Mouse (Mus musculus) right cerebral cortex, adult 18-20 months (tissue): Measurements from ENCODE around the gene Gria1.

Experiments
- DNase-seq: peaks from one replicate; pipeline ENCODE4 v3.0.0; 2022; ENCODE audit warnings: mixed read lengths

Gene Gria1

GRCm38 (mm10) chr11:57070196-57070901, 59.2 kb downstream of the Gria1 start:
- DNase-seq: no peak

- DNase-seq: no peak
Measured at GRCm38 (mm10) chr11:57072171-57072570, 61.0 kb downstream of the Gria1 start.

GRCm38 (mm10) chr11:57079423-57079822, 68.2 kb downstream of the Gria1 start:
- no peak for DNase-seq

- no peak for DNase-seq
Measured at GRCm38 (mm10) chr11:57089527-57089926, 78.3 kb downstream of the Gria1 start.

GRCm38 (mm10) chr11:57090705-57091104, 79.5 kb downstream of the Gria1 start:
- no peak for DNase-seq

- DNase-seq: no peak
Measured at GRCm38 (mm10) chr11:57091276-57091914, 80.2 kb downstream of the Gria1 start.

- DNase-seq: no peak
Measured at GRCm38 (mm10) chr11:57100491-57100890, 89.3 kb downstream of the Gria1 start.

GRCm38 (mm10) chr11:57103751-57104254, 92.6 kb downstream of the Gria1 start:
- no peak for DNase-seq

- no peak for DNase-seq
Measured at GRCm38 (mm10) chr11:57105683-57106082, 94.5 kb downstream of the Gria1 start.

- no peak for DNase-seq
Measured at GRCm38 (mm10) chr11:57112386-57112785, 101.2 kb downstream of the Gria1 start.

- no peak for DNase-seq
Measured at GRCm38 (mm10) chr11:57114410-57114809, 103.2 kb downstream of the Gria1 start.

GRCm38 (mm10) chr11:57127066-57127465, 115.9 kb downstream of the Gria1 start:
- no peak for DNase-seq

- DNase-seq: peak; percentile 73
Measured at GRCm38 (mm10) chr11:57140162-57140780, 129.1 kb downstream of the Gria1 start.

- DNase-seq: no peak
Measured at GRCm38 (mm10) chr11:57143681-57144080, 132.5 kb downstream of the Gria1 start.

GRCm38 (mm10) chr11:57145192-57145591, 134.0 kb downstream of the Gria1 start:
- DNase-seq: no peak

GRCm38 (mm10) chr11:57145704-57146103, 134.5 kb downstream of the Gria1 start:
- no peak for DNase-seq

GRCm38 (mm10) chr11:57151674-57152073, 140.5 kb downstream of the Gria1 start:
- no peak for DNase-seq

- DNase-seq: peak; percentile 42
Measured at GRCm38 (mm10) chr11:57154998-57155397, 143.8 kb downstream of the Gria1 start.

- no peak for DNase-seq
Measured at GRCm38 (mm10) chr11:57159412-57159811, 148.2 kb downstream of the Gria1 start.

- no peak for DNase-seq
Measured at GRCm38 (mm10) chr11:57160076-57160475, 148.9 kb downstream of the Gria1 start.

GRCm38 (mm10) chr11:57162931-57163330, 151.7 kb downstream of the Gria1 start:
- DNase-seq: no peak

GRCm38 (mm10) chr11:57170058-57170457, 158.9 kb downstream of the Gria1 start:
- peak; percentile 62 for DNase-seq

GRCm38 (mm10) chr11:57174165-57174564, 163.0 kb downstream of the Gria1 start:
- no peak for DNase-seq

- no peak for DNase-seq
Measured at GRCm38 (mm10) chr11:57176552-57176951, 165.4 kb downstream of the Gria1 start.
